Mouse (Mus musculus): ENCODE results near the gene Dpf3.
A peak's percentile ranks its signal among the peaks of the same experiment; 100 is the strongest.

Gene Dpf3

GRCm38 (mm10) chr12:83487476-83487991 is at the start of gene Dpf3:
Gene Dpf3 (minus strand): TSS chr12:83487716.
- DNase-seq (ENCODE audit: low spot score), result peak; percentile 97

GRCm38 (mm10) chr12:83536039-83536438 is 48.5 kb upstream of the Dpf3 start:
- DNase-seq (ENCODE audit: low spot score), result no peak

GRCm38 (mm10) chr12:83535428-83535827 is 47.9 kb upstream of the Dpf3 start:
- no peak for DNase-seq (ENCODE audit: low spot score)

GRCm38 (mm10) chr12:83534190-83534589 is 46.7 kb upstream of the Dpf3 start:
- DNase-seq (ENCODE audit: low spot score), result no peak

GRCm38 (mm10) chr12:83532966-83533365 is 45.5 kb upstream of the Dpf3 start:
- DNase-seq (ENCODE audit: low spot score), result no peak

- DNase-seq (ENCODE audit: low spot score), result no peak
Observed at GRCm38 (mm10) chr12:83531992-83532391, 44.5 kb upstream of the Dpf3 start.

GRCm38 (mm10) chr12:83528665-83529064 is 41.1 kb upstream of the Dpf3 start:
- no peak for DNase-seq (ENCODE audit: low spot score)

- no peak for DNase-seq (ENCODE audit: low spot score)
Observed at GRCm38 (mm10) chr12:83527816-83528215, 40.3 kb upstream of the Dpf3 start.

- DNase-seq (ENCODE audit: low spot score), result no peak
Observed at GRCm38 (mm10) chr12:83525822-83526544, 38.5 kb upstream of the Dpf3 start.

- DNase-seq (ENCODE audit: low spot score), result no peak
Observed at GRCm38 (mm10) chr12:83524329-83524728, 36.8 kb upstream of the Dpf3 start.

- DNase-seq (ENCODE audit: low spot score), result no peak
Observed at GRCm38 (mm10) chr12:83523892-83524291, 36.4 kb upstream of the Dpf3 start.

GRCm38 (mm10) chr12:83523056-83523455 is 35.5 kb upstream of the Dpf3 start:
- DNase-seq (ENCODE audit: low spot score), result no peak

- DNase-seq (ENCODE audit: low spot score), result no peak
Observed at GRCm38 (mm10) chr12:83521083-83521482, 33.6 kb upstream of the Dpf3 start.

GRCm38 (mm10) chr12:83520311-83520890 is 32.9 kb upstream of the Dpf3 start, which contains the start of gene Dcaf4:
Gene Dcaf4 (plus strand): TSS chr12:83520466.
- DNase-seq (ENCODE audit: low spot score), result peak; percentile 96

- DNase-seq (ENCODE audit: low spot score), result no peak
Observed at GRCm38 (mm10) chr12:83517580-83517979, 30.1 kb upstream of the Dpf3 start.

- DNase-seq (ENCODE audit: low spot score), result no peak
Observed at GRCm38 (mm10) chr12:83514216-83514615, 26.7 kb upstream of the Dpf3 start.

- no peak for DNase-seq (ENCODE audit: low spot score)
Observed at GRCm38 (mm10) chr12:83513185-83513584, 25.7 kb upstream of the Dpf3 start.

GRCm38 (mm10) chr12:83512783-83513182 is 25.3 kb upstream of the Dpf3 start:
- DNase-seq (ENCODE audit: low spot score), result no peak

GRCm38 (mm10) chr12:83510586-83510985 is 23.1 kb upstream of the Dpf3 start:
- no peak for DNase-seq (ENCODE audit: low spot score)

- DNase-seq (ENCODE audit: low spot score), result no peak
Observed at GRCm38 (mm10) chr12:83506543-83506942, 19.0 kb upstream of the Dpf3 start.

- DNase-seq (ENCODE audit: low spot score), result peak; percentile 46
Observed at GRCm38 (mm10) chr12:83502190-83502589, 14.7 kb upstream of the Dpf3 start.

- DNase-seq (ENCODE audit: low spot score), result no peak
Observed at GRCm38 (mm10) chr12:83499256-83499655, 11.7 kb upstream of the Dpf3 start.

GRCm38 (mm10) chr12:83497959-83498358 is 10.4 kb upstream of the Dpf3 start:
- DNase-seq (ENCODE audit: low spot score), result no peak

- DNase-seq (ENCODE audit: low spot score), result no peak
Observed at GRCm38 (mm10) chr12:83496736-83497135, 9.2 kb upstream of the Dpf3 start.

Data from spleen, adult 12 weeks (tissue).